Mouse (Mus musculus) C2C12 (cell line): ENCODE results near the gene Dnah11.

Experiments used
- CTCF ChIP-seq: IDR thresholded peaks from one replicate; pipeline ENCODE4 v1.5.1; 2011; ENCODE audit not compliant: control insufficient read depth, insufficient read depth, insufficient read length
- MYOD1 ChIP-seq: IDR thresholded peaks from one replicate; pipeline ENCODE4 v1.6.1; 2011; ENCODE audit warnings: low read depth; ENCODE audit not compliant: control insufficient read depth, insufficient read length

DNA sequence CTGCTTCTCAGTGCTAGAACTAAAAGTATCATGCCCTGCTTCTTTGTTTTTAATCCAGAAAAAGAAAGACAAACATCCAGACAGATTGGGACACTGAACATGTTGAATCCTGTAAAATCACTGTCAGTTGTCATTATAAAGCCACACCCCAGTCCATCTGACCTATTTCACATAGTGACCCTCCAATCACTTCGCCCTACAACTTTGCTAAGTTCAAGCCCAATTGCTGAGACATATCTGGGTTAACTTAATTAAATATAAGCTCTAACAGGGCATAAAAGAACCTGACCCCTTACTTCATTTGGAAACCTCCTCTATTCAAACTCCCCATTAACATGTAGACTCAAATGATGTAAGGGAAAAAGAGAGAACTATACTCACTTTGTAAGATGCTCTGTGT is 287.4 kb downstream of the Dnah11 start:
- TF ChIP-seq CTCF, result no peak
- no peak for TF ChIP-seq MYOD1
